Mouse (Mus musculus) layer of hippocampus, adult 2 months (tissue): ENCODE data around the gene Tlk1. TPM values are rescaled to one million over a fixed set of nuclear protein-coding genes. Genes with fewer than 3 reads are reported as not detected.

Experiments used
- DNase-seq, 2 experiments: peaks; one replicate each; pipeline ENCODE4 v3.0.0; 2022; ENCODE audit warnings: low spot score in 2 of 2
- H3K27ac ChIP-seq: fragments of 200-600 bp; 2 replicates; pipeline ENCODE4 v1.8.1; 2022
- H3K4me3 ChIP-seq: fragments of 200-600 bp; 2 replicates; pipeline ENCODE4 v1.8.1; 2022; ENCODE audit warnings: mild to moderate bottlenecking
- CTCF ChIP-seq: fragments of 200-600 bp; conservative IDR thresholded peaks from 2 replicates; pipeline ENCODE4 v1.8.1; 2022; ENCODE audit warnings: antibody characterized with exemption, mild to moderate bottlenecking, moderate library complexity
- total RNA-seq, 2 experiments: library from RNA; stranded (reverse); gene quantifications; 2 replicates each; pipeline ENCODE4 v1.2.3; 2021

Gene Tlk1
- total RNA-seq, 2 experiments from 2014 or later = 74.0 to 83.3 TPM

GRCm38 (mm10) chr2:70741901-70742300 lies 83.6 kb downstream of the Tlk1 start:
- no peak overlapping the region for H3K4me3 ChIP-seq
- no peak overlapping the region for H3K27ac ChIP-seq
- no peak for DNase-seq
- no peak for TF ChIP-seq CTCF

GRCm38 (mm10) chr2:70736008-70736407 lies 89.5 kb downstream of the Tlk1 start:
- no peak for TF ChIP-seq CTCF
- Histone ChIP-seq H3K27ac (no peak overlapping the region), H3K4me3 (no peak overlapping the region)
- no peak for DNase-seq

- DNase-seq = no peak
- Histone ChIP-seq H3K4me3 (no peak overlapping the region), H3K27ac (no peak overlapping the region)
- TF ChIP-seq CTCF = no peak
Measured at GRCm38 (mm10) chr2:70735534-70735933, 90.0 kb downstream of the Tlk1 start.

GRCm38 (mm10) chr2:70727089-70727488 lies 98.4 kb downstream of the Tlk1 start:
- no peak for DNase-seq
- no peak overlapping the region for H3K4me3 ChIP-seq
- H3K27ac ChIP-seq = no peak overlapping the region
- TF ChIP-seq CTCF = no peak

- Histone ChIP-seq H3K4me3 (no peak overlapping the region), H3K27ac (no peak overlapping the region)
- no peak for TF ChIP-seq CTCF
- no peak for DNase-seq
Measured at GRCm38 (mm10) chr2:70723610-70724243, 101.8 kb downstream of the Tlk1 start.

GRCm38 (mm10) chr2:70710878-70711277 lies 114.7 kb downstream of the Tlk1 start:
- Histone ChIP-seq H3K27ac (no peak overlapping the region), H3K4me3 (no peak overlapping the region)
- DNase-seq = no peak
- no peak for TF ChIP-seq CTCF

- no peak overlapping the region for H3K27ac ChIP-seq
- H3K4me3 ChIP-seq = no peak overlapping the region
- no peak for DNase-seq
- TF ChIP-seq CTCF = no peak
Measured at GRCm38 (mm10) chr2:70710236-70710635, 115.3 kb downstream of the Tlk1 start.

- no peak for DNase-seq
- Histone ChIP-seq H3K27ac (no peak overlapping the region), H3K4me3 (no peak overlapping the region)
- TF ChIP-seq CTCF = no peak
Measured at GRCm38 (mm10) chr2:70708986-70709730, 116.4 kb downstream of the Tlk1 start.

- no peak overlapping the region for H3K27ac ChIP-seq
- H3K4me3 ChIP-seq = no peak overlapping the region
- no peak for TF ChIP-seq CTCF
- DNase-seq = no peak
Measured at GRCm38 (mm10) chr2:70702403-70702802, 123.1 kb downstream of the Tlk1 start.

- no peak for TF ChIP-seq CTCF
- Histone ChIP-seq H3K4me3 (no peak overlapping the region), H3K27ac (no peak overlapping the region)
- no peak for DNase-seq
Measured at GRCm38 (mm10) chr2:70701571-70701970, 124.0 kb downstream of the Tlk1 start.

GRCm38 (mm10) chr2:70700851-70701250 lies 124.7 kb downstream of the Tlk1 start:
- no peak overlapping the region for H3K4me3 ChIP-seq
- no peak for DNase-seq
- no peak overlapping the region for H3K27ac ChIP-seq
- TF ChIP-seq CTCF = no peak

- no peak overlapping the region for H3K4me3 ChIP-seq
- no peak for TF ChIP-seq CTCF
- H3K27ac ChIP-seq = no peak overlapping the region
- DNase-seq = no peak
Measured at GRCm38 (mm10) chr2:70695712-70696111, 129.8 kb downstream of the Tlk1 start.

- H3K27ac ChIP-seq = no peak overlapping the region
- DNase-seq = no peak
- TF ChIP-seq CTCF = no peak
- H3K4me3 ChIP-seq = no peak overlapping the region
Measured at GRCm38 (mm10) chr2:70690195-70690594, 135.3 kb downstream of the Tlk1 start.
